Mouse (Mus musculus) ES-CJ7 (cell line): ENCODE measurements around the gene Sipa1l3.
A peak's percentile ranks its signal among the peaks of the same experiment; 100 is the strongest.

Experiments
- DNase-seq: peaks from one replicate; pipeline ENCODE4 v3.0.0; 2011; ENCODE audit warnings: low read depth, low spot score

Sipa1l3 gene

GRCm38 (mm10) chr7:29306619-29307018 lies 211.8 kb downstream of the Sipa1l3 start:
- DNase-seq = peak; percentile 81

- DNase-seq = peak; percentile 44
Measured at GRCm38 (mm10) chr7:29306108-29306507, 212.3 kb downstream of the Sipa1l3 start.

- DNase-seq = peak; percentile 46
Measured at GRCm38 (mm10) chr7:29305263-29305988, 213.0 kb downstream of the Sipa1l3 start.

- DNase-seq = peak; percentile 85
Measured at GRCm38 (mm10) chr7:29304463-29305262, 213.8 kb downstream of the Sipa1l3 start.

- DNase-seq = peak; percentile 89
Measured at GRCm38 (mm10) chr7:29303738-29304462, 214.5 kb downstream of the Sipa1l3 start, which contains the start of gene Dpf1. TSS of gene Dpf1 (plus strand) at chr7:29303951.

- no peak for DNase-seq
Measured at GRCm38 (mm10) chr7:29302641-29303040, 215.8 kb downstream of the Sipa1l3 start.

GRCm38 (mm10) chr7:29301127-29301566 lies 217.3 kb downstream of the Sipa1l3 start:
- peak; percentile 89 for DNase-seq

- DNase-seq = peak; percentile 91
Measured at GRCm38 (mm10) chr7:29296998-29297397, 221.4 kb downstream of the Sipa1l3 start.

- peak; percentile 18 for DNase-seq
Measured at GRCm38 (mm10) chr7:29295861-29296647, 222.4 kb downstream of the Sipa1l3 start.

GRCm38 (mm10) chr7:29294111-29294761 lies 224.2 kb downstream of the Sipa1l3 start:
- no peak for DNase-seq

- DNase-seq = peak; percentile 96
Measured at GRCm38 (mm10) chr7:29293131-29294065, 225.0 kb downstream of the Sipa1l3 start.

GRCm38 (mm10) chr7:29292458-29293098 lies 225.9 kb downstream of the Sipa1l3 start:
- peak; percentile 33 for DNase-seq

- no peak for DNase-seq
Measured at GRCm38 (mm10) chr7:29291616-29292457, 226.6 kb downstream of the Sipa1l3 start.

- DNase-seq = peak; percentile 24
Measured at GRCm38 (mm10) chr7:29290691-29291485, 227.6 kb downstream of the Sipa1l3 start.

- no peak for DNase-seq
Measured at GRCm38 (mm10) chr7:29289856-29290255, 228.6 kb downstream of the Sipa1l3 start.

GRCm38 (mm10) chr7:29288942-29289638 lies 229.4 kb downstream of the Sipa1l3 start, which contains the start of gene Ppp1r14a:
TSS of gene Ppp1r14a (plus strand) at chr7:29289308.
- peak; percentile 75 for DNase-seq
